Mouse (Mus musculus) spleen, postnatal 0 days (tissue): ENCODE measurements around the gene Osbpl10. TPM values are rescaled to one million over a fixed set of nuclear protein-coding genes. Genes with fewer than 3 reads are reported as not detected.

Experiments used
- polyA plus RNA-seq: library from polyadenylated mRNA; unstranded; fragments of >200 nt; fragmentation: Nextera tagmentation; extraction: Ambion mirVana; gene quantifications from 2 replicates; pipeline ENCODE4 v1.2.1, GENCODE M21; 2015

Gene Osbpl10
- 0.26 and 0.30 TPM in 2 replicates for polyA plus RNA-seq

DNA sequence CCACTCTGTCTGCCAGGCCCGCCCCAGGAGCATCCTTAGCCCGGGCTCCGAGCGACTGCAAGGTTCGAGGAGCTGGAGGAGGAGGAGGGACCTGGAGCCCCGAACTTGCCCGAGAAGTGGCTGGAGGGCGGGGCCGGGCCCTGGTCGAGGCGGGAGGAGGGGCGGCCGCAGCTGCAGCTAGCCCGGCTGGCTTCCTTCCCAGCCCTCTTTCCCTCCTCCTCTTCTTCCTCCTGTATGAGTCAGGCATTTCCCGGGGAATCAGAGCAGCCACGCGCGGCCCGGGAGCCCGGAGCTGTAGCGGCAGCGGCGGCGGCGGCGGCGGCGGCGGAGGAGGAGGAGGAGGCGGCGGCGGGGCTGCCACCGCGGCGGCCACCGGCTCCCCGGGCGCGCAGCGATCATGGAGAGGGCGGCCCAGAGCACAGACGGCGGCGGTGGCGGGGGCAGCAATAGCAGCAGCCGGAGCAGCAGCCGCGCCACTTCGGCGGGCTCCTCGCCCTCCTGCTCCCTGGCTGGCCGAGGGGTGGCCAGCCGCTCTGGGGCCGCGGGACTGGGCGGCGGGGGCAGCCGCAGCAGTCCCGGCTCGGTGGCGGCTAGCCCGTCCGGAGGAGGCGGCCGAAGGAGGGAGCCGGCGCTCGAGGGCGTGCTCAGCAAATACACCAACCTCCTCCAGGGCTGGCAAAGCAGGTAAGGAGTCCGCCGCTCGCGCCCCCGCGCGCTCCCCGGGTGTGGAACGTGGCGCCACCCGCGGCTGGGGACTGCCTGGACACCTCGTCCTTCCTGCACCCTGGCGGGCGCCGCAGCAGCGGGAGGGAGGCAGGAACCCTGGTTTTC, at the start of gene Osbpl10:
Osbpl10 (plus strand) TSS at position 289 of the 831 bp plus-strand sequence.

GRCm38 (mm10) chr9:114933723-114934171, 44.6 kb upstream of the Osbpl10 start, which contains the start of gene Gpd1l:
Gene Gpd1l (minus strand): TSS chr9:114933987.

DNA sequence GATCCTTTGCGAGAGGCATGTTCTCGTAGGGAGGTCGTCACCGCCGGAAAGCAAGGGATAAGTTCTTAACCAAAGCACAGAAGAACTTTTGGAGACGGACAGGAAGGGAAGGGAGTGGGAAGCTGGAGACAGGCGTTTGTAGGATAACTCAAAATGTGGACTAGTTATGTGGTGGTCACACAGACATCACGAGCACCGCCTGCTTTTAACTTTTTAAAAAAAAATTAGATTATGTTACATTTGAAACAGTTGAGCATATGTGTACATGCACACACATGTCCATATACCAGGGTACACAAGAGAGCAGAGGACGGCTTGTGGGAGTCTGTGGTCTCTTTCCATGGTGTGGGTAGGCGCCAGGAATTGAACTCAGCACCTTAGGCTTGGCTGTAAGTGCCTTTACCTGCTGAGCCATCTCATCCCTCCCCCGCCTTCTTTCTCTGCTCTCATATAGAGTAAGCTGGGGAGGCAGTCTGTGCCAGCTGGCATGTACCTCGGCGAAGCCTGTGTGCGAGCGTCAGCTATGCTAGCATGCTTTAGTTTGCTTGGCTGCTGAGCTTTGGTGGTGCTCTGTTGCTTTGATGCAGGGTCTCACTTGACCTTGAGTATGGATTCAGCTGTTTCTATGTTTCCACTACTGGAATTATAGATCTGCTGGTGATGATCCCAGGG, 4.5 kb downstream of the Osbpl10 start, which contains the start of gene Rps27rt:
Rps27rt (minus strand) TSS at position 51 of the 672 bp plus-strand sequence.

Other genes with a start within 250 kb of the Osbpl10 start
- 29.6 and 38.8 TPM in 2 replicates for gene Cmtm6, start 247.5 kb upstream of the Osbpl10 start, polyA plus RNA-seq
- gene Cmtm7, start 196.7 kb upstream of the Osbpl10 start, polyA plus RNA-seq, result 112 and 167 TPM in 2 replicates
- gene Cmtm8, start 134.4 kb upstream of the Osbpl10 start, polyA plus RNA-seq, result 8.5 and 10.4 TPM in 2 replicates
- gene Gpd1l, start 44.6 kb upstream of the Osbpl10 start, polyA plus RNA-seq, result 8.7 and 12.3 TPM in 2 replicates
- gene Rps27rt, start 4.2 kb downstream of the Osbpl10 start, polyA plus RNA-seq, result 508 and 568 TPM in 2 replicates